Mouse (Mus musculus): ENCODE data around the gene B4galt1.
A peak's percentile ranks its signal among the peaks of the same experiment; 100 is the strongest.

Gene B4galt1

GRCm38 (mm10) chr4:40843726-40844125 is 10.1 kb downstream of the B4galt1 start:
- DNase-seq (ENCODE audit: low spot score in 2 of 2): no peak

- DNase-seq (ENCODE audit: low spot score in 2 of 2): no peak
Observed at GRCm38 (mm10) chr4:40840448-40840847, 13.4 kb downstream of the B4galt1 start.

- DNase-seq (ENCODE audit: low spot score in 2 of 2): no peak
Observed at GRCm38 (mm10) chr4:40839251-40839650, 14.6 kb downstream of the B4galt1 start.

GRCm38 (mm10) chr4:40837451-40838285 is 16.1 kb downstream of the B4galt1 start:
- DNase-seq (ENCODE audit: low spot score in 2 of 2): peak in 1 of 2 experiments; percentile 34

GRCm38 (mm10) chr4:40837008-40837407 is 16.8 kb downstream of the B4galt1 start:
- no peak for DNase-seq (ENCODE audit: low spot score in 2 of 2)

- DNase-seq (ENCODE audit: low spot score in 2 of 2): no peak
Observed at GRCm38 (mm10) chr4:40834872-40835271, 18.9 kb downstream of the B4galt1 start.

GRCm38 (mm10) chr4:40834232-40834786 is 19.5 kb downstream of the B4galt1 start:
- DNase-seq (ENCODE audit: low spot score in 2 of 2): no peak

- DNase-seq (ENCODE audit: low spot score in 2 of 2): no peak
Observed at GRCm38 (mm10) chr4:40833381-40834231, 20.2 kb downstream of the B4galt1 start.

- no peak for DNase-seq (ENCODE audit: low spot score in 2 of 2)
Observed at GRCm38 (mm10) chr4:40830530-40830929, 23.3 kb downstream of the B4galt1 start.

GRCm38 (mm10) chr4:40829654-40830400 is 24.0 kb downstream of the B4galt1 start:
- DNase-seq (ENCODE audit: low spot score in 2 of 2): no peak

- no peak for DNase-seq (ENCODE audit: low spot score in 2 of 2)
Observed at GRCm38 (mm10) chr4:40828910-40829309, 24.9 kb downstream of the B4galt1 start.

GRCm38 (mm10) chr4:40827926-40828325 is 25.9 kb downstream of the B4galt1 start:
- DNase-seq (ENCODE audit: low spot score in 2 of 2): no peak

- DNase-seq (ENCODE audit: low spot score in 2 of 2): no peak
Observed at GRCm38 (mm10) chr4:40826810-40827209, 27.0 kb downstream of the B4galt1 start.

GRCm38 (mm10) chr4:40825981-40826380 is 27.8 kb downstream of the B4galt1 start:
- no peak for DNase-seq (ENCODE audit: low spot score in 2 of 2)

GRCm38 (mm10) chr4:40825146-40825545 is 28.7 kb downstream of the B4galt1 start:
- no peak for DNase-seq (ENCODE audit: low spot score in 2 of 2)

GRCm38 (mm10) chr4:40824505-40824904 is 29.3 kb downstream of the B4galt1 start:
- no peak for DNase-seq (ENCODE audit: low spot score in 2 of 2)

GRCm38 (mm10) chr4:40823664-40824063 is 30.1 kb downstream of the B4galt1 start:
- no peak for DNase-seq (ENCODE audit: low spot score in 2 of 2)

GRCm38 (mm10) chr4:40823151-40823550 is 30.7 kb downstream of the B4galt1 start:
- no peak for DNase-seq (ENCODE audit: low spot score in 2 of 2)

GRCm38 (mm10) chr4:40821303-40822023 is 32.3 kb downstream of the B4galt1 start:
- no peak for DNase-seq (ENCODE audit: low spot score in 2 of 2)

- DNase-seq (ENCODE audit: low spot score in 2 of 2): no peak
Observed at GRCm38 (mm10) chr4:40820903-40821302, 32.9 kb downstream of the B4galt1 start.

GRCm38 (mm10) chr4:40820024-40820423 is 33.8 kb downstream of the B4galt1 start:
- peak in 1 of 2 experiments; percentile 17 for DNase-seq (ENCODE audit: low spot score in 2 of 2)
